Mouse (Mus musculus) midbrain, embryonic 14.5 days (tissue): ENCODE results near the gene Snap23. TPM values are rescaled to one million over a fixed set of nuclear protein-coding genes. Genes with fewer than 3 reads are reported as not detected.

Experiments
- polyA plus RNA-seq: library from polyadenylated mRNA; unstranded; fragments of >200 nt; fragmentation: Nextera tagmentation; extraction: Ambion mirVana; gene quantifications from 2 replicates; pipeline ENCODE4 v1.2.1, GENCODE M21; 2014

Snap23 gene
- polyA plus RNA-seq, 1 experiment from 2014 or later: 20.2 TPM

Other genes starting within 250 kb of the Snap23 start
- gene Vps39, start 214.5 kb upstream of the Snap23 start, polyA plus RNA-seq: 43.1 and 55.5 TPM in 2 replicates
- 7.8 and 9.2 TPM in 2 replicates for gene Ganc, start 163.8 kb upstream of the Snap23 start, polyA plus RNA-seq
- gene Tmem87a, start 163.6 kb upstream of the Snap23 start, polyA plus RNA-seq: 11.1 and 12.1 TPM in 2 replicates
- gene Capn3, start 111.7 kb upstream of the Snap23 start, polyA plus RNA-seq: 0.39 and 0.80 TPM in 2 replicates
- gene Zfp106, start 3.8 kb upstream of the Snap23 start, polyA plus RNA-seq: 46.6 and 53.6 TPM in 2 replicates
- gene Haus2, start 41.7 kb downstream of the Snap23 start, polyA plus RNA-seq: 27.4 and 32.6 TPM in 2 replicates
- 25.1 and 26.5 TPM in 2 replicates for gene Lrrc57, start 41.8 kb downstream of the Snap23 start, polyA plus RNA-seq
- 4.7 and 4.8 TPM in 2 replicates for gene Stard9, start 61.5 kb downstream of the Snap23 start, polyA plus RNA-seq